Mouse (Mus musculus) heart, adult 2 months (tissue): ENCODE measurements around the gene Sec31b.

Source experiments
- CTCF ChIP-seq: fragments of 200-600 bp; IDR thresholded peaks from 2 replicates; pipeline ENCODE4 v1.8.1; 2022; ENCODE audit warnings: antibody characterized with exemption, mild to moderate bottlenecking, moderate library complexity
- POLR2A ChIP-seq: fragments of 200-500 bp; IDR thresholded peaks from 2 replicates; pipeline ENCODE4 v1.6.1; 2011; ENCODE audit warnings: mild to moderate bottlenecking, low read depth, low read length, control low read depth; ENCODE audit not compliant: insufficient read depth

GRCm38 (mm10) chr19:44582638-44583309 lies 37.1 kb upstream of the Sec31b start:
- TF ChIP-seq POLR2A, result no peak
- no peak for TF ChIP-seq CTCF
